Comparison of ENCODE assay signal across 8 mouse cellular contexts in the genomic region with DNA sequence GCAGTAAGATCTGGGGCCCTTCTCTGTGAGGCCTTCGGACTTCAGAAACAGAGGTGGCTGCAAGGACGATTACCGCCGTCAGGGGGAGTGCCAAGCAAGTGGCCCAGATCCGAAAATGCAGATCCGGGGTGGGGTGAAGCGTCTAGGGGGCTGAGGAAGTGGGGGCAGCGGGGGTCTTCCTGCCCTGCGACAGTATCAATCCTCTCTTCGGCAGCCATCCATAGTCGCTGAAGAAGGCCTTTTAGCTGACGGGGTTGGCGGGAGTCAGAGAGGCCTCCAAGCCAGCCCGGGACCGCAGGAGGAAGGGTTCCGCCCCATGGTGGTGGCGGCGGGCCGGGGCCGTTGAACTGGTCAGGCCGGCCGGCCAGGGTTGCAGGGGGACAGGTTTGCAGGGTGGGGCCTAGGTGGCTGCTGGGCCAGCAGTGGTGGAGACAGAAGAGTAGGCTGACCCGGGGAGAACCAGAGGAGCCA. TPM values are rescaled to one million over a fixed set of nuclear protein-coding genes. Genes with fewer than 3 reads are reported as not detected.
DNase-seq lines count a peak whose midpoint lies in the region; ATAC-seq lines count a peak whose summit lies in the region.

No protein-coding gene starts in this region.

- H3K9me3 ChIP-seq in intestine, embryonic 15.5 days = no peaks in the 10 kb centered on the region
- H3K9me3 ChIP-seq in liver, embryonic 16.5 days (replicated peaks; ENCODE audit: control insufficient read depth, low read length) = no peaks in the 10 kb centered on the region

- WGBS in intestine, embryonic 15.5 days = 19% methylated on average over 23 of the region's 23 CpGs
- 17% methylated on average over 23 of the region's 23 CpGs for WGBS in liver, embryonic 16.5 days (ENCODE audit: insufficient replicate concordance)

- 0 out of 2 replicates have a peak overlapping the region, but pooled peaks have one; percentile 22 for H3K27ac ChIP-seq in intestine, embryonic 15.5 days
- no peak overlapping the region for H3K27ac ChIP-seq in liver, embryonic 16.5 days (ENCODE audit: low read length)

- peak; percentile 25 to 28 for DNase-seq in left cerebral cortex, postnatal 14 days (ENCODE audit: low spot score in 2 of 2)
- no peak for DNase-seq in left cerebral cortex, adult 8-10 months (ENCODE audit: low spot score in 2 of 2)
- DNase-seq in gastrocnemius, postnatal 36 days = peak; percentile 44 to 52
- DNase-seq in neural tube, embryonic 10.5 days (ENCODE audit: extremely low spot score, low spot score) = peak; percentile 56
- peak; percentile 44 for DNase-seq in testis, postnatal 14 days (ENCODE audit: low spot score)

- peak overlapping the region; percentile 43 for H3K4me3 ChIP-seq in intestine, embryonic 15.5 days (replicated peaks)
- peak overlapping the region; percentile 53 for H3K4me3 ChIP-seq in liver, embryonic 16.5 days (ENCODE audit: low read depth, low read length)

- H3K4me1 ChIP-seq in intestine, embryonic 15.5 days (replicated peaks) = no peaks in the 10 kb centered on the region
- no peaks in the 10 kb centered on the region for H3K4me1 ChIP-seq in liver, embryonic 16.5 days (ENCODE audit: control insufficient read depth, low read depth, low read length)

- intact Hi-C loops in left cerebral cortex, postnatal 14 days (cut with DNase I) = loop anchor here (10.0 kb wide), 1 partner anchor 170 kb away; no protein-coding TSS in a partner anchor
- intact Hi-C loops in gastrocnemius, postnatal 36 days (cut with DNase I) = loop anchor here (10.0 kb wide), 2 partner anchors 170 to 560 kb away; no protein-coding TSS in a partner anchor

- H3K27me3 ChIP-seq in intestine, embryonic 15.5 days (replicated peaks) = no peaks in the 10 kb centered on the region
- H3K27me3 ChIP-seq in liver, embryonic 16.5 days (ENCODE audit: control insufficient read depth, insufficient read depth, low read depth, low read length) = no peaks in the 10 kb centered on the region

- no peaks in the 10 kb centered on the region for H3K36me3 ChIP-seq in intestine, embryonic 15.5 days
- no peaks in the 10 kb centered on the region for H3K36me3 ChIP-seq in liver, embryonic 16.5 days (ENCODE audit: control insufficient read depth, insufficient read depth)

- peak overlapping the region; percentile 69 for H3K4me2 ChIP-seq in intestine, embryonic 15.5 days (replicated peaks)
- H3K4me2 ChIP-seq in liver, embryonic 16.5 days (ENCODE audit: low read depth, low read length) = peak overlapping the region; percentile 53

- peak; percentile 42 for ATAC-seq in common myeloid progenitor, adult 5-6 weeks (replicated peaks; ENCODE audit: low read depth, poor library complexity, severe bottlenecking)
- peak; percentile 43; the same call in 1 of the 2 replicates for ATAC-seq in intestine, embryonic 15.5 days
- no peak for ATAC-seq in liver, embryonic 16.5 days (ENCODE audit: low read depth)

- peak overlapping the region; percentile 58 for H3K9ac ChIP-seq in intestine, embryonic 15.5 days
- peak overlapping the region; percentile 37; the same call in 1 of the 2 replicates for H3K9ac ChIP-seq in liver, embryonic 16.5 days (ENCODE audit: low read depth, low read length)

RNA-seq across cellular contexts. Expression of a gene that starts 6.9 kb away (rescaled TPM):
- total RNA-seq in left cerebral cortex, postnatal 14 days (2021) = 100 to 1,000 TPM; 153 to 158 TPM
- total RNA-seq in left cerebral cortex, adult 8-10 months (2022) = 100 to 1,000 TPM; 121 to 133 (median 126) TPM
- 13.4 and 17.0 TPM in 2 replicates for total RNA-seq in common myeloid progenitor, adult 5-6 weeks (2017)
- total RNA-seq in gastrocnemius, postnatal 36 days (2021) = 1 to 10 TPM; 1.2 to 1.8 TPM
- polyA plus RNA-seq in intestine, embryonic 15.5 days (2015; fragmentation: Nextera tagmentation; extraction: Ambion mirVana) = 2.5 and 3.0 TPM in 2 replicates
- 0.72 and 0.79 TPM in 2 replicates for polyA plus RNA-seq in liver, embryonic 16.5 days (2015; fragmentation: Nextera tagmentation; extraction: Ambion mirVana)

RNA-seq across cellular contexts. Expression of a gene that starts 44.7 kb away (rescaled TPM):
- total RNA-seq in left cerebral cortex, postnatal 14 days (2021) = 10 to 100 TPM in 1 of 2 experiments, 1 to 10 TPM in 1; 8.0 to 11.5 TPM
- total RNA-seq in left cerebral cortex, adult 8-10 months (2022) = 10 to 100 TPM in 1 of 4 experiments, 1 to 10 TPM in 3; 5.5 to 10.9 (median 6.8) TPM
- total RNA-seq in common myeloid progenitor, adult 5-6 weeks (2017) = 0.58 TPM in 1 of 2 replicates, not detected in the other
- not detected for total RNA-seq in gastrocnemius, postnatal 36 days (2021)
- polyA plus RNA-seq in intestine, embryonic 15.5 days (2015; fragmentation: Nextera tagmentation; extraction: Ambion mirVana) = 0.50 and 1.3 TPM in 2 replicates
- polyA plus RNA-seq in liver, embryonic 16.5 days (2015; fragmentation: Nextera tagmentation; extraction: Ambion mirVana) = 0.08 TPM in 1 of 2 replicates, not detected in the other

Comparison
In these comparisons a context has a peak if more than half of its experiments do, and no peak if none do; other contexts are left out.
1. DNase-seq: peak in left cerebral cortex, postnatal 14 days (2 of 2), gastrocnemius, postnatal 36 days (2 of 2), neural tube, embryonic 10.5 days (single experiment) and testis, postnatal 14 days (single experiment); none in left cerebral cortex, adult 8-10 months (0 of 2).